Mouse (Mus musculus): Measurements from ENCODE around the gene Tbc1d17. TPM values are rescaled to one million over a fixed set of nuclear protein-coding genes. Genes with fewer than 3 reads are reported as not detected.
"Not testable (repeated sequence)": the region's sequence is repeated elsewhere in the genome, so short reads cannot be mapped to it uniquely, and the experiment has no call there.

The Tbc1d17 gene
- polyA plus RNA-seq, 1 experiment, result 96.8 TPM

DNA sequence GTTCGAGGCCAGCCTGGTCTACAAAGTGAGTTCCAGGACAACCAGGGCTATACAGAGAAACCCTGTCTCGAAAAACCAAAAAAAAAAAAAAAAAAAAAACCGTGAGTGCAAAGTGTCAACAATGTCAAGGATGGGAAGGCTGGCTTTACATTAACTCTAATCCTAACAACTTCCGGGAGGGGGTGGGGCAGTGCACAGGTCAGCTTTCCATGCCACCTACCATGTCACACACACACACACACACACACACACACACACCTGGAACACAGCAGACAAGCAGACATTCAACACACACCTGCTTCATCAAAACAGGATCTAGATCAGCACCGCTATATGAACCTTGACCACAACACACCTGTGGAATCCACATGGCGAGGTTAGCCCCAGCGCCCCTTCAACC, 41.3 kb upstream of the Tbc1d17 start:
- TF ChIP-seq CTCF (IDR thresholded peaks at IDR 0.05; ENCODE audit: borderline replicate concordance, extremely low read depth, insufficient read depth, insufficient read length), result no peak
- no peak for TF ChIP-seq POLR2A (IDR thresholded peaks at IDR 0.05; ENCODE audit: borderline replicate concordance, extremely low read depth, insufficient read depth, insufficient read length, poor library complexity, severe bottlenecking)
- DNase-seq (ENCODE audit: low read depth), result no peak

DNA sequence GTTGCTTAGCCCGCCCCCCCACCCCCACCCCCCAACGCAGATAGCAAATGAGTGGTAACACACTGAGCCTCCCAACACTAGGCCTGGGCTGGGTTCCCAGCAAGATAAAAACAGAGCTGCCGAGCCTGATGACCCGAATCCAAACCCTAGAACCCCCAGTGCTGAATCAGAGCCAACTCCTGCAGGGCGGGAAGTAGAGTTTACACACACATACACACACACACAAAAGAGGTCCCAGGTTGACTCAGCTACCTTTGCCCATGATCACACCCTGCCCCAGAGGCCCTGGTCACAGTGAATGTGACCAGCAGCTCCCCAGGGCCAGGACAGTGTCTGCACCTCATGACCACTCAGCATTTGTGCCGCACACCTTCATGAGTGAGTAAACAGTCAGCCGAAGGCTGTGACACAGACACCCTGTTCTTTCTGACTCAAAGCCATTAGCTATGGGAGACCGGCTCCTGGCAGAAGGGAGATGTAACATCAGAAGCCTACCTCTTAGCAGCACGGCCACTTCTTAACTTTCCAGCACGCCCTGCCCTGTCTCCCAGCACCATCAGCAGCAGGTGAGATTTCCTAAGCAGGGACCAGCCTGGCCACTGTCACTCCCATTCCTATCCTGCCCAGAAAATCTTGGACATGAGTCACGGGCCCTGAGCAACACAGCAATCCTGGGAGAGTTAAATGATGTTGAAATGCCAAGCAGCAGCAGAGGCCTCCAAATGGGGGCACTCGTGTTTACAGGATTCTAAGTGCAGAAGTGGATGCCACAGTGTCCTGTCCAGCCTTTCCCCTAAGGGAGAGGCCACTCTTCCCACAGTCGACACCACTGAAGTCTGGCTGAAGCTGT, 39.6 kb upstream of the Tbc1d17 start:
- DNase-seq (ENCODE audit: low read depth), result no peak
- TF ChIP-seq CTCF (IDR thresholded peaks at IDR 0.05; ENCODE audit: borderline replicate concordance, extremely low read depth, insufficient read depth, insufficient read length) (no peak), POLR2A (IDR thresholded peaks at IDR 0.05; ENCODE audit: borderline replicate concordance, extremely low read depth, insufficient read depth, insufficient read length, poor library complexity, severe bottlenecking) (no peak)

- TF ChIP-seq POLR2A (IDR thresholded peaks at IDR 0.05; ENCODE audit: borderline replicate concordance, extremely low read depth, insufficient read depth, insufficient read length, poor library complexity, severe bottlenecking) (no peak), CTCF (IDR thresholded peaks at IDR 0.05; ENCODE audit: borderline replicate concordance, extremely low read depth, insufficient read depth, insufficient read length) (no peak)
Measured at GRCm38 (mm10) chr7:44886964-44887363, 38.1 kb upstream of the Tbc1d17 start.

DNA sequence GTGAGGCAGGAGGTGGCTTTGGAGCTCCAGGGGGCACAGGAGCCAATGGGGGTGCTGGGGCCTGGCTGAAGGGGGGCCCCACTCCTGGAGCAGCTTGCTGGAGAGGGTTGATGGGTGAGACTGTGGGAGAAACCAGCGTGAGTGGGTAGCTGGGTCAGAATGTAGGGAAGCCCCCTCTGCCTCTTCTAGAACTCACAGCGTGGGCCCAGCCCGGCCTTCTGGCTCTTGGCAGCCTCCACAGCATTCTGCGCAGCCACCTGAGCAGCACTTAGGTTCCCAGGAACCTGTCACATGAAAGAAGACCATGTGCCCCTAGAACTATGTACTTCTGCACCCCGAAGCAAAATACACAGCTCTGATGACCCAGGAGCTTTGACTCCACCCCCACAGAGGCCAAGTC, 35.8 kb upstream of the Tbc1d17 start:
- no peak for DNase-seq (ENCODE audit: low read depth)
- no peak for TF ChIP-seq CTCF (IDR thresholded peaks at IDR 0.05; ENCODE audit: borderline replicate concordance, extremely low read depth, insufficient read depth, insufficient read length)

More at GRCm38 (mm10) chr7:44886964-44887363, 38.1 kb upstream of the Tbc1d17 start:
- no peak for DNase-seq (ENCODE audit: low read depth)

DNA sequence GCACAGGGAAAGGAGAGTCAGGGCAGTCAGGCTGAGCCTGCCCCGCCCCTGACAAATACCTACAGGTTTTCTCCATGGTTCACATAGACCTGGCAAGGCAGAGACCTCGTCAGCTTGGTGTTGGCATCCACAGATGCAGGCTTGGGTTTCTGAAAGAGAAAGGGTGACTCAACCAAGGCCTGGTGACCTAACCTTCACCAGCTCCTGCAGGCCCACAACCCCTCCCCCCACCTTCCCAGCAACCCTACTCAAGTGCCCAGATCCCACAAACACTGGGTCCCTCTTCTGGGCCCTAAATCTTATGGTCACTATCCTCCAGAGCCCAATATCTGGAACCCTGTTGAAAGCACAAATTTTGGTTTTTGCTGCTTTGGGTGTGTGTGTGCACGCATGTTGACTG, 34.2 kb upstream of the Tbc1d17 start:
- DNase-seq (ENCODE audit: low read depth), result no peak
- no peak for TF ChIP-seq CTCF (IDR thresholded peaks at IDR 0.05; ENCODE audit: borderline replicate concordance, extremely low read depth, insufficient read depth, insufficient read length)
- no peak for TF ChIP-seq POLR2A (IDR thresholded peaks at IDR 0.05; ENCODE audit: borderline replicate concordance, extremely low read depth, insufficient read depth, insufficient read length, poor library complexity, severe bottlenecking)

DNA sequence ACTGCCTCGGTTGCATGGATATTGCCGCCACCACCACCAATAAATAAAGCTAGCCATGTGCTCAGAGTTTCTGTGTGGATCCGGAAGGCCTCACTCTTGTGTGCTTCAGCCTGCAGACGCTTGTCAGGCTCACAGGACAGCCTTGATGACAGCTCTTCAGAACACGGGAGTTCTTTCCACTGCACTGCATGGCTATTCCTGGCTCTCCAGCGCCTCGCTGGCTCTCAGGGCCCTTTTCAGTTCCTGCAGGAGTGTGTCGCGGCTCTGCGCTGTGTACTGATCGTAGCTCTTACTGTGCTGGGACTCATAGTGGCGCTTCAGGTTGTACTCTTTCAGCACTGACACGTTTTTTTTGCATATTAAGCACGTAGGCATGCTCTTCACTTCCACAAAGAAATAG, 29.0 kb upstream of the Tbc1d17 start:
- DNase-seq (ENCODE audit: low read depth), result no peak
- TF ChIP-seq POLR2A (IDR thresholded peaks at IDR 0.05; ENCODE audit: borderline replicate concordance, extremely low read depth, insufficient read depth, insufficient read length, poor library complexity, severe bottlenecking) (no peak), CTCF (IDR thresholded peaks at IDR 0.05; ENCODE audit: borderline replicate concordance, extremely low read depth, insufficient read depth, insufficient read length) (no peak)

GRCm38 (mm10) chr7:44871774-44872173, 22.9 kb upstream of the Tbc1d17 start:
- DNase-seq (ENCODE audit: low read depth), result not testable (repeated sequence)

GRCm38 (mm10) chr7:44871181-44871580, 22.3 kb upstream of the Tbc1d17 start:
- no peak for DNase-seq (ENCODE audit: low read depth)
- TF ChIP-seq POLR2A (IDR thresholded peaks at IDR 0.05; ENCODE audit: borderline replicate concordance, extremely low read depth, insufficient read depth, insufficient read length, poor library complexity, severe bottlenecking) (no peak), CTCF (IDR thresholded peaks at IDR 0.05; ENCODE audit: borderline replicate concordance, extremely low read depth, insufficient read depth, insufficient read length) (no peak)

DNA sequence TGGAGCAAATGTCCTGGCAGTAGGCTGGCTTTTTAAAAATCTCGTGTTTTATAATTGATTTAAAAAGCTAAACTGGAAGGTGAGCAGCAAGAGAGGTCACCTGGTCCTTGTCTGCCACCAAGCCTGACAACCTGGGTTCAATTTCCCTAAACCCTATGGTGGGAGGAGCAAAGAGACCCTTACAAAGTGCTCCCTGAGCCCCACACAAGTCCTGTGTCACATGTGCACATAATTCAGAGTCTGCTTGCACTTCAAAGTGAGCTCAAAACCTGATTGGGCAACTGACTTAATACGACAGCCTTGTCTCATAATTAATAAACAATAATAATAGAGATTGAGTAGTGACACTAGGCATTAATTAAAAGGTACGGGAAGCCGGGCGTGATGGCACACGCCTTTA, 21.7 kb upstream of the Tbc1d17 start:
- TF ChIP-seq POLR2A (IDR thresholded peaks at IDR 0.05; ENCODE audit: borderline replicate concordance, extremely low read depth, insufficient read depth, insufficient read length, poor library complexity, severe bottlenecking), result no peak
- no peak for TF ChIP-seq CTCF (IDR thresholded peaks at IDR 0.05; ENCODE audit: borderline replicate concordance, extremely low read depth, insufficient read depth, insufficient read length)
- no peak for DNase-seq (ENCODE audit: low read depth)

GRCm38 (mm10) chr7:44869697-44870528, 21.0 kb upstream of the Tbc1d17 start, which contains the start of gene Ptov1:
Gene Ptov1, minus strand, starts transcription at chr7:44869788.
- DNase-seq (ENCODE audit: low read depth), result peak; percentile 100
- TF ChIP-seq POLR2A (IDR thresholded peaks at IDR 0.05; ENCODE audit: borderline replicate concordance, extremely low read depth, insufficient read depth, insufficient read length, poor library complexity, severe bottlenecking), result peak; percentile 3; the same call in 1 of the 2 replicates
- TF ChIP-seq CTCF (IDR thresholded peaks at IDR 0.05; ENCODE audit: borderline replicate concordance, extremely low read depth, insufficient read depth, insufficient read length), result 0 out of 2 replicates have a peak, but pooled peaks have one; percentile 5

- TF ChIP-seq POLR2A (IDR thresholded peaks at IDR 0.05; ENCODE audit: borderline replicate concordance, extremely low read depth, insufficient read depth, insufficient read length, poor library complexity, severe bottlenecking) (peak; percentile 95), CTCF (IDR thresholded peaks at IDR 0.05; ENCODE audit: borderline replicate concordance, extremely low read depth, insufficient read depth, insufficient read length) (no peak)
- peak; percentile 82 for DNase-seq (ENCODE audit: low read depth)
Measured at GRCm38 (mm10) chr7:44868919-44869696, 20.2 kb upstream of the Tbc1d17 start.

Data from brain, embryonic 14.5 days (tissue).